ENCODE assay signal across 25 mouse cellular contexts in the genomic region with DNA sequence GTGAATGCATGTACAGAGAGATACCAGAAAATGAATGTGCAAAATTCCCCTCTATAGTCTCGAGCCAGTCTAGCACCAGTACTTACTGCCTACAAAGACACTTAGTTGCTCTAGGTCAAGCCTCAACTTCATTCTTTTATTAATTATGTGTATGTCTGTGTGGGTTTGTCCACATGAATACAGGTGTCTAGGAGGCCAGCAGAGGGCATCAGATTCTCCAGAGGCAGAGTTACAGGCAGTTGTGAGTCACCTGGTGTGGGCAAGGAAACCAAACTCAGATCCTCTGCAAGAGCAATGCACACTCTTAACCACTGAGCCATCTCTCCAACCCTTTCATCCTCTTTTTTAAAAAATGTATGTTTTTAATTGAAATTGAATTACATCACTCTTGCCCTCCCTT.
A peak's percentile ranks its signal among the peaks of the same experiment; 100 is the strongest.
DNase-seq lines count a peak whose midpoint lies in the region; ATAC-seq and TF ChIP-seq lines count a peak whose summit lies in the region.
"Had no signal": no experiment of that assay in that cellular context is flagged by ENCODE, and none has a peak within 500 bp of the region (broad histone marks: within the 10 kb centered on the region; RNA-seq: fewer than 3 reads in every experiment).

No protein-coding gene starts in this region.

- no peaks in the 10 kb centered on the region for H3K36me3 ChIP-seq in stomach, postnatal 0 days (ENCODE audit: control insufficient read depth, insufficient read depth, low read length)
- H3K36me3 ChIP-seq in liver, postnatal 0 days (replicated peaks; ENCODE audit: insufficient read depth, low read length): no peaks in the 10 kb centered on the region
- H3K36me3 ChIP-seq in kidney, embryonic 14.5 days (ENCODE audit: control insufficient read depth, insufficient read depth, low read length): no peaks in the 10 kb centered on the region
- H3K36me3 ChIP-seq: embryonic facial prominence, embryonic 10.5 days; embryonic facial prominence, embryonic 13.5 days; forebrain, embryonic 12.5 days; forebrain, embryonic 15.5 days; hindbrain, embryonic 12.5 days; hindbrain, embryonic 15.5 days; intestine, embryonic 15.5 days had no signal

- no peak overlapping the region for H3K4me3 ChIP-seq in stomach, postnatal 0 days (ENCODE audit: low read depth, low read length)
- no peak overlapping the region for H3K4me3 ChIP-seq in liver, postnatal 0 days (ENCODE audit: low read depth, low read length)
- no peak overlapping the region for H3K4me3 ChIP-seq in kidney, embryonic 14.5 days (ENCODE audit: low read length)
- H3K4me3 ChIP-seq: embryonic facial prominence, embryonic 10.5 days; embryonic facial prominence, embryonic 13.5 days; erythroblast, embryonic 14.5 days; forebrain, embryonic 12.5 days; forebrain, embryonic 15.5 days; hindbrain, embryonic 12.5 days; hindbrain, embryonic 15.5 days; intestine, embryonic 15.5 days had no signal

- DNase-seq in 3T3-L1 (ENCODE audit: low read depth, low spot score): peak; percentile 9
- peak; percentile 9 for DNase-seq in A20 (ENCODE audit: low read depth, low spot score)
- no peak for DNase-seq in Patski (ENCODE audit: low read depth, low spot score)
- DNase-seq in stomach, postnatal 0 days (ENCODE audit: low spot score): no peak
- no peak for DNase-seq in liver, postnatal 0 days
- no peak for DNase-seq in left cerebral cortex, adult 8-10 months (ENCODE audit: low spot score in 2 of 2)
- DNase-seq: adrenal gland, postnatal 10 days; adrenal gland, postnatal 36 days; B cell, adult 2 months; cerebellum, adult 11 months; cerebellum, adult 2 months; cerebellum, adult 9-11 months; cerebellum, postnatal 25 days; embryo, embryonic 11 days; gastrocnemius, postnatal 25 days; heart, adult 18-20 months had no signal

- H3K4me1 ChIP-seq in stomach, postnatal 0 days (replicated peaks; ENCODE audit: control insufficient read depth, insufficient read depth): no peaks in the 10 kb centered on the region
- H3K4me1 ChIP-seq in liver, postnatal 0 days (ENCODE audit: insufficient read depth): no peaks in the 10 kb centered on the region
- no peaks in the 10 kb centered on the region for H3K4me1 ChIP-seq in kidney, embryonic 14.5 days (ENCODE audit: control insufficient read depth, insufficient read depth, low read length)
- H3K4me1 ChIP-seq: embryonic facial prominence, embryonic 10.5 days; embryonic facial prominence, embryonic 13.5 days; forebrain, embryonic 12.5 days; forebrain, embryonic 15.5 days; hindbrain, embryonic 12.5 days; hindbrain, embryonic 15.5 days; intestine, embryonic 15.5 days had no signal

- no peak for TF ChIP-seq EP300 in stomach, postnatal 0 days (optimal IDR thresholded peaks at IDR 0.05)
- TF ChIP-seq EP300 in liver, postnatal 0 days (IDR thresholded peaks at IDR 0.05; ENCODE audit: low read depth): no peak

- CTCF ChIA-PET in Patski (lab: Charles Lee): no interaction called here

- in situ Hi-C loops in Patski (cut with MboI; ENCODE audit: low pct_unique_long_range_greater_than_20kb): loop anchor here (10.0 kb wide), 1 partner anchor 169 kb away; no protein-coding TSS in a partner anchor

- H3K27me3 ChIP-seq in Patski: peaks cover 2% of the 10 kb centered on the region
- no peaks in the 10 kb centered on the region for H3K27me3 ChIP-seq in stomach, postnatal 0 days (ENCODE audit: control insufficient read depth, insufficient read depth, low read length)
- no peaks in the 10 kb centered on the region for H3K27me3 ChIP-seq in liver, postnatal 0 days (ENCODE audit: insufficient read depth, low read length)
- no peaks in the 10 kb centered on the region for H3K27me3 ChIP-seq in kidney, embryonic 14.5 days (ENCODE audit: control insufficient read depth, insufficient read depth, low read length)
- H3K27me3 ChIP-seq: embryonic facial prominence, embryonic 13.5 days; forebrain, embryonic 12.5 days; forebrain, embryonic 15.5 days; hindbrain, embryonic 12.5 days; hindbrain, embryonic 15.5 days; intestine, embryonic 15.5 days had no signal

- 82% methylated on average over 1 of the region's 1 CpGs for WGBS in stomach, postnatal 0 days
- WGBS in liver, postnatal 0 days (ENCODE audit: insufficient replicate concordance): 48% methylated on average over 1 of the region's 1 CpGs
- 83% methylated on average over 1 of the region's 1 CpGs for WGBS in kidney, embryonic 14.5 days

- H3K9me3 ChIP-seq in stomach, postnatal 0 days (ENCODE audit: control insufficient read depth, low read length): no peaks in the 10 kb centered on the region
- H3K9me3 ChIP-seq in liver, postnatal 0 days (ENCODE audit: low read length): no peaks in the 10 kb centered on the region
- H3K9me3 ChIP-seq in kidney, embryonic 14.5 days (ENCODE audit: control insufficient read depth, low read length): no peaks in the 10 kb centered on the region
- H3K9me3 ChIP-seq: embryonic facial prominence, embryonic 10.5 days; embryonic facial prominence, embryonic 13.5 days; forebrain, embryonic 12.5 days; forebrain, embryonic 15.5 days; hindbrain, embryonic 12.5 days; hindbrain, embryonic 15.5 days; intestine, embryonic 15.5 days had no signal

- no peak for ATAC-seq in Patski
- no peak for ATAC-seq in stomach, postnatal 0 days (ENCODE audit: low FRiP score, low TSS enrichment)
- no peak for ATAC-seq in liver, postnatal 0 days
- ATAC-seq in kidney, embryonic 14.5 days (ENCODE audit: low FRiP score, low TSS enrichment): no peak
- ATAC-seq: forebrain, embryonic 15.5 days; intestine, embryonic 15.5 days had no signal

- H3K4me2 ChIP-seq in stomach, postnatal 0 days (replicated peaks; ENCODE audit: low read depth): no peak overlapping the region
- H3K4me2 ChIP-seq in liver, postnatal 0 days (ENCODE audit: low read depth, low read length): no peak overlapping the region
- no peak overlapping the region for H3K4me2 ChIP-seq in kidney, embryonic 14.5 days (replicated peaks; ENCODE audit: low read depth, low read length)
- H3K4me2 ChIP-seq: embryonic facial prominence, embryonic 13.5 days; forebrain, embryonic 12.5 days; forebrain, embryonic 15.5 days; hindbrain, embryonic 12.5 days; hindbrain, embryonic 15.5 days; intestine, embryonic 15.5 days had no signal

- TF ChIP-seq CTCF in Patski (IDR thresholded peaks at IDR 0.05): peak; percentile 30
- TF ChIP-seq CTCF in stomach, postnatal 0 days (IDR thresholded peaks at IDR 0.05; ENCODE audit: low read depth): 0 out of 2 replicates have a peak, but pooled peaks have one; percentile 6
- TF ChIP-seq CTCF in liver, postnatal 0 days (IDR thresholded peaks at IDR 0.05; ENCODE audit: low read depth): no peak

- no peak overlapping the region for H3K27ac ChIP-seq in stomach, postnatal 0 days (replicated peaks)
- no peak overlapping the region for H3K27ac ChIP-seq in liver, postnatal 0 days (ENCODE audit: low read depth)
- H3K27ac ChIP-seq in kidney, embryonic 14.5 days (ENCODE audit: low read depth, low read length): no peak overlapping the region
- H3K27ac ChIP-seq: embryonic facial prominence, embryonic 10.5 days; embryonic facial prominence, embryonic 13.5 days; forebrain, embryonic 12.5 days; forebrain, embryonic 15.5 days; hindbrain, embryonic 12.5 days; hindbrain, embryonic 15.5 days; intestine, embryonic 15.5 days had no signal

- POLR2A ChIA-PET in Patski (lab: Charles Lee): no interaction called here

- no peak overlapping the region for H3K9ac ChIP-seq in stomach, postnatal 0 days (ENCODE audit: low read length)
- H3K9ac ChIP-seq in liver, postnatal 0 days (replicated peaks): no peak overlapping the region
- no peak overlapping the region for H3K9ac ChIP-seq in kidney, embryonic 14.5 days (ENCODE audit: low read depth, low read length)
- H3K9ac ChIP-seq: embryonic facial prominence, embryonic 13.5 days; forebrain, embryonic 12.5 days; forebrain, embryonic 15.5 days; hindbrain, embryonic 12.5 days; hindbrain, embryonic 15.5 days; intestine, embryonic 15.5 days had no signal

Comparison
In these comparisons a context has a peak if more than half of its experiments do, and no peak if none do; other contexts are left out.
1. DNase-seq: peak in 3T3-L1 (single experiment) and A20 (single experiment); none in Patski (single experiment), stomach, postnatal 0 days (single experiment), liver, postnatal 0 days (single experiment) and left cerebral cortex, adult 8-10 months (0 of 2).